Mouse (Mus musculus) MN1 (cell line): ENCODE measurements around the gene Acsf3.
A peak's percentile ranks its signal among the peaks of the same experiment; 100 is the strongest.

Experiments
- DNase-seq: peaks from one replicate; pipeline ENCODE4 v3.0.0-alpha.2; 2016; ENCODE audit warnings: low spot score

Acsf3 gene

GRCm38 (mm10) chr8:122761109-122761508 is 14.2 kb upstream of the Acsf3 start:
- peak; percentile 74 for DNase-seq

GRCm38 (mm10) chr8:122762731-122763266 is 12.5 kb upstream of the Acsf3 start:
- no peak for DNase-seq

GRCm38 (mm10) chr8:122763267-122763738 is 12.0 kb upstream of the Acsf3 start:
- no peak for DNase-seq

GRCm38 (mm10) chr8:122764790-122765474 is 10.4 kb upstream of the Acsf3 start:
- DNase-seq = no peak

GRCm38 (mm10) chr8:122766189-122766588 is 9.1 kb upstream of the Acsf3 start:
- DNase-seq = no peak

- DNase-seq = peak; percentile 87
Observed at GRCm38 (mm10) chr8:122766647-122767200, 8.6 kb upstream of the Acsf3 start.

- peak; percentile 55 for DNase-seq
Observed at GRCm38 (mm10) chr8:122767229-122767628, 8.1 kb upstream of the Acsf3 start.

GRCm38 (mm10) chr8:122769251-122770058 is 5.8 kb upstream of the Acsf3 start:
- DNase-seq = no peak

GRCm38 (mm10) chr8:122772431-122773060 is 2.7 kb upstream of the Acsf3 start:
- DNase-seq = no peak

GRCm38 (mm10) chr8:122777701-122778100 is 2.4 kb downstream of the Acsf3 start:
- DNase-seq = no peak

- peak; percentile 62 for DNase-seq
Observed at GRCm38 (mm10) chr8:122778703-122779239, 3.5 kb downstream of the Acsf3 start.

- DNase-seq = no peak
Observed at GRCm38 (mm10) chr8:122779255-122779654, 4.0 kb downstream of the Acsf3 start.

GRCm38 (mm10) chr8:122784756-122785155 is 9.5 kb downstream of the Acsf3 start:
- peak; percentile 40 for DNase-seq

GRCm38 (mm10) chr8:122789796-122790195 is 14.5 kb downstream of the Acsf3 start:
- DNase-seq = no peak

GRCm38 (mm10) chr8:122793375-122794174 is 18.3 kb downstream of the Acsf3 start:
- DNase-seq = peak; percentile 97

- no peak for DNase-seq
Observed at GRCm38 (mm10) chr8:122794175-122794454, 18.8 kb downstream of the Acsf3 start.

GRCm38 (mm10) chr8:122803906-122804761 is 28.8 kb downstream of the Acsf3 start:
- peak; percentile 69 for DNase-seq

- DNase-seq = peak; percentile 69
Observed at GRCm38 (mm10) chr8:122805349-122805748, 30.1 kb downstream of the Acsf3 start.

GRCm38 (mm10) chr8:122806956-122807538 is 31.8 kb downstream of the Acsf3 start:
- peak; percentile 69 for DNase-seq

- peak; percentile 68 for DNase-seq
Observed at GRCm38 (mm10) chr8:122807907-122808306, 32.6 kb downstream of the Acsf3 start.
